Mouse (Mus musculus): Measurements from ENCODE around the gene Atp6v1b1. TPM values are rescaled to one million over a fixed set of nuclear protein-coding genes. Genes with fewer than 3 reads are reported as not detected.

Gene Atp6v1b1
- polyA plus RNA-seq, 1 experiment from 2014 or later = 0.24 TPM

GRCm38 (mm10) chr6:83714221-83715123 is 28.3 kb upstream of the Atp6v1b1 start:
- Histone ChIP-seq H3K36me3 (ENCODE audit: control insufficient read depth, insufficient read depth) (no peaks in the 10 kb centered on the region), H3K4me3 (replicated peaks; ENCODE audit: low read length) (no peak overlapping the region), H3K27me3 (replicated peaks; ENCODE audit: control insufficient read depth, insufficient read depth, low read length) (peaks cover 82% of the 10 kb centered on the region), H3K9ac (replicated peaks; ENCODE audit: low read depth, low read length) (no peak overlapping the region), H3K4me2 (ENCODE audit: low read length) (no peak overlapping the region), H3K9me3 (ENCODE audit: control insufficient read depth, low read length) (no peaks in the 10 kb centered on the region), H3K4me1 (replicated peaks; ENCODE audit: control insufficient read depth, insufficient read depth, low read length) (peaks cover 23% of the 10 kb centered on the region), H3K27ac (ENCODE audit: low read length) (no peak overlapping the region)
- WGBS = 1% methylated on average over 34 of the region's 34 CpGs
- ATAC-seq = no peak

- no peak overlapping the region for H3K9ac ChIP-seq (replicated peaks; ENCODE audit: low read depth, low read length)
- no peak for ATAC-seq
- no peak overlapping the region for H3K27ac ChIP-seq (ENCODE audit: low read length)
- peaks cover 79% of the 10 kb centered on the region for H3K27me3 ChIP-seq (replicated peaks; ENCODE audit: control insufficient read depth, insufficient read depth, low read length)
- 2% methylated on average over 30 of the region's 30 CpGs for WGBS
- H3K4me2 ChIP-seq (ENCODE audit: low read length) = no peak overlapping the region
- no peak overlapping the region for H3K4me3 ChIP-seq (replicated peaks; ENCODE audit: low read length)
- no peaks in the 10 kb centered on the region for H3K36me3 ChIP-seq (ENCODE audit: control insufficient read depth, insufficient read depth)
- H3K4me1 ChIP-seq (replicated peaks; ENCODE audit: control insufficient read depth, insufficient read depth, low read length) = peaks cover 19% of the 10 kb centered on the region
- no peaks in the 10 kb centered on the region for H3K9me3 ChIP-seq (ENCODE audit: control insufficient read depth, low read length)
Observed at GRCm38 (mm10) chr6:83715461-83716196, 27.2 kb upstream of the Atp6v1b1 start.

- Histone ChIP-seq H3K27ac (ENCODE audit: low read length) (no peak overlapping the region), H3K27me3 (replicated peaks; ENCODE audit: control insufficient read depth, insufficient read depth, low read length) (peaks cover 79% of the 10 kb centered on the region), H3K4me3 (replicated peaks; ENCODE audit: low read length) (no peak overlapping the region), H3K36me3 (ENCODE audit: control insufficient read depth, insufficient read depth) (no peaks in the 10 kb centered on the region), H3K9me3 (ENCODE audit: control insufficient read depth, low read length) (no peaks in the 10 kb centered on the region), H3K9ac (replicated peaks; ENCODE audit: low read depth, low read length) (no peak overlapping the region), H3K4me1 (replicated peaks; ENCODE audit: control insufficient read depth, insufficient read depth, low read length) (peaks cover 5% of the 10 kb centered on the region), H3K4me2 (ENCODE audit: low read length) (no peak overlapping the region)
- WGBS = 3% methylated on average over 8 of the region's 8 CpGs
- ATAC-seq = no peak
Observed at GRCm38 (mm10) chr6:83717026-83717425, 25.8 kb upstream of the Atp6v1b1 start.

- Histone ChIP-seq H3K4me2 (ENCODE audit: low read length) (no peak overlapping the region), H3K4me1 (replicated peaks; ENCODE audit: control insufficient read depth, insufficient read depth, low read length) (no peaks in the 10 kb centered on the region), H3K9me3 (ENCODE audit: control insufficient read depth, low read length) (no peaks in the 10 kb centered on the region), H3K4me3 (replicated peaks; ENCODE audit: low read length) (no peak overlapping the region), H3K9ac (replicated peaks; ENCODE audit: low read depth, low read length) (no peak overlapping the region), H3K27me3 (replicated peaks; ENCODE audit: control insufficient read depth, insufficient read depth, low read length) (peaks cover 48% of the 10 kb centered on the region), H3K27ac (ENCODE audit: low read length) (no peak overlapping the region), H3K36me3 (ENCODE audit: control insufficient read depth, insufficient read depth) (no peaks in the 10 kb centered on the region)
- no peak for ATAC-seq
- 14% methylated on average over 6 of the region's 6 CpGs for WGBS
Observed at GRCm38 (mm10) chr6:83722526-83722925, 20.3 kb upstream of the Atp6v1b1 start.

GRCm38 (mm10) chr6:83727178-83727577 is 15.6 kb upstream of the Atp6v1b1 start:
- WGBS = 47% methylated on average over 4 of the region's 4 CpGs

GRCm38 (mm10) chr6:83728488-83728887 is 14.3 kb upstream of the Atp6v1b1 start:
- WGBS = 99% methylated on average over 3 of the region's 3 CpGs
- Histone ChIP-seq H3K9ac (replicated peaks; ENCODE audit: low read depth, low read length) (no peak overlapping the region), H3K36me3 (ENCODE audit: control insufficient read depth, insufficient read depth) (no peaks in the 10 kb centered on the region)

More at GRCm38 (mm10) chr6:83727178-83727577, 15.6 kb upstream of the Atp6v1b1 start:
- no peaks in the 10 kb centered on the region for H3K4me1 ChIP-seq (replicated peaks; ENCODE audit: control insufficient read depth, insufficient read depth, low read length)
- H3K9me3 ChIP-seq (ENCODE audit: control insufficient read depth, low read length) = no peaks in the 10 kb centered on the region
- H3K4me2 ChIP-seq (ENCODE audit: low read length) = no peak overlapping the region
- H3K36me3 ChIP-seq (ENCODE audit: control insufficient read depth, insufficient read depth) = no peaks in the 10 kb centered on the region
- ATAC-seq = no peak
- H3K9ac ChIP-seq (replicated peaks; ENCODE audit: low read depth, low read length) = no peak overlapping the region
- peaks cover 9% of the 10 kb centered on the region for H3K27me3 ChIP-seq (replicated peaks; ENCODE audit: control insufficient read depth, insufficient read depth, low read length)
- no peak overlapping the region for H3K27ac ChIP-seq (ENCODE audit: low read length)
- no peak overlapping the region for H3K4me3 ChIP-seq (replicated peaks; ENCODE audit: low read length)

GRCm38 (mm10) chr6:83729350-83729970 is 13.3 kb upstream of the Atp6v1b1 start:
- Histone ChIP-seq H3K9me3 (ENCODE audit: control insufficient read depth, low read length) (0 out of 2 replicates have a peak, but pooled peaks cover 3% of the 10 kb centered on the region), H3K4me2 (ENCODE audit: low read length) (no peak overlapping the region), H3K9ac (replicated peaks; ENCODE audit: low read depth, low read length) (no peak overlapping the region), H3K4me1 (replicated peaks; ENCODE audit: control insufficient read depth, insufficient read depth, low read length) (no peaks in the 10 kb centered on the region), H3K27me3 (replicated peaks; ENCODE audit: control insufficient read depth, insufficient read depth, low read length) (no peaks in the 10 kb centered on the region; the same call in none of the 2 replicates), H3K27ac (ENCODE audit: low read length) (no peak overlapping the region), H3K4me3 (replicated peaks; ENCODE audit: low read length) (no peak overlapping the region), H3K36me3 (ENCODE audit: control insufficient read depth, insufficient read depth) (no peaks in the 10 kb centered on the region)
- ATAC-seq = no peak
- WGBS = 78% methylated on average over 14 of the region's 14 CpGs

More at GRCm38 (mm10) chr6:83728488-83728887, 14.3 kb upstream of the Atp6v1b1 start:
- Histone ChIP-seq H3K9me3 (ENCODE audit: control insufficient read depth, low read length) (no peaks in the 10 kb centered on the region), H3K27ac (ENCODE audit: low read length) (no peak overlapping the region), H3K4me1 (replicated peaks; ENCODE audit: control insufficient read depth, insufficient read depth, low read length) (no peaks in the 10 kb centered on the region), H3K4me2 (ENCODE audit: low read length) (no peak overlapping the region), H3K4me3 (replicated peaks; ENCODE audit: low read length) (no peak overlapping the region), H3K27me3 (replicated peaks; ENCODE audit: control insufficient read depth, insufficient read depth, low read length) (no peaks in the 10 kb centered on the region; the same call in none of the 2 replicates)
- ATAC-seq = no peak

GRCm38 (mm10) chr6:83731128-83731527 is 11.7 kb upstream of the Atp6v1b1 start:
- H3K36me3 ChIP-seq (ENCODE audit: control insufficient read depth, insufficient read depth) = no peaks in the 10 kb centered on the region
- no peak overlapping the region for H3K4me2 ChIP-seq (ENCODE audit: low read length)
- 0 out of 2 replicates have a peak, but pooled peaks cover 3% of the 10 kb centered on the region for H3K9me3 ChIP-seq (ENCODE audit: control insufficient read depth, low read length)
- H3K9ac ChIP-seq (replicated peaks; ENCODE audit: low read depth, low read length) = no peak overlapping the region
- no peak overlapping the region for H3K4me3 ChIP-seq (replicated peaks; ENCODE audit: low read length)
- H3K27me3 ChIP-seq (replicated peaks; ENCODE audit: control insufficient read depth, insufficient read depth, low read length) = no peaks in the 10 kb centered on the region; the same call in 1 of the 2 replicates
- H3K4me1 ChIP-seq (replicated peaks; ENCODE audit: control insufficient read depth, insufficient read depth, low read length) = no peaks in the 10 kb centered on the region
- WGBS = 32% methylated on average over 5 of the region's 5 CpGs
- no peak for ATAC-seq
- no peak overlapping the region for H3K27ac ChIP-seq (ENCODE audit: low read length)

- Histone ChIP-seq H3K4me1 (replicated peaks; ENCODE audit: control insufficient read depth, insufficient read depth, low read length) (no peaks in the 10 kb centered on the region), H3K4me2 (ENCODE audit: low read length) (no peak overlapping the region), H3K36me3 (ENCODE audit: control insufficient read depth, insufficient read depth) (no peaks in the 10 kb centered on the region), H3K27me3 (replicated peaks; ENCODE audit: control insufficient read depth, insufficient read depth, low read length) (no peaks in the 10 kb centered on the region), H3K27ac (ENCODE audit: low read length) (no peak overlapping the region), H3K4me3 (replicated peaks; ENCODE audit: low read length) (no peak overlapping the region), H3K9me3 (ENCODE audit: control insufficient read depth, low read length) (peaks cover 7% of the 10 kb centered on the region; the same call in 1 of the 2 replicates), H3K9ac (replicated peaks; ENCODE audit: low read depth, low read length) (no peak overlapping the region)
- no peak for ATAC-seq
- WGBS = 41% methylated on average over 13 of the region's 13 CpGs
Observed at GRCm38 (mm10) chr6:83737311-83737710, 5.5 kb upstream of the Atp6v1b1 start.
